Mouse (Mus musculus): Measurements from ENCODE around the gene Cd38. TPM values are rescaled to one million over a fixed set of nuclear protein-coding genes. Genes with fewer than 3 reads are reported as not detected.
A peak's percentile ranks its signal among the peaks of the same experiment; 100 is the strongest.

Gene Cd38
- polyA plus RNA-seq, 1 experiment, result 6.3 TPM

- H3K27me3 ChIP-seq (ENCODE audit: control insufficient read depth, insufficient read depth, low read length, poor library complexity, severe bottlenecking), result no peaks in the 10 kb centered on the region
- TF ChIP-seq EP300 (IDR thresholded peaks at IDR 0.05; ENCODE audit: insufficient read depth, low read depth, low read length), result peak; percentile 94
- TF ChIP-seq CTCF (IDR thresholded peaks at IDR 0.05; ENCODE audit: low read depth, low read length), result no peak
- H3K36me3 ChIP-seq (ENCODE audit: control insufficient read depth, insufficient read depth, low read length, poor library complexity, severe bottlenecking), result no peaks in the 10 kb centered on the region
- peak overlapping the region; percentile 52 for H3K27ac ChIP-seq (ENCODE audit: insufficient read depth, low read length)
- H3K4me3 ChIP-seq (ENCODE audit: low read depth, low read length), result no peak overlapping the region
- H3K9me3 ChIP-seq (replicated peaks; ENCODE audit: control insufficient read depth, insufficient read depth, low read length, poor library complexity, severe bottlenecking), result peaks cover 33% of the 10 kb centered on the region
- no peak overlapping the region for H3K9ac ChIP-seq (ENCODE audit: low read depth, poor library complexity, severe bottlenecking)
- H3K4me1 ChIP-seq (ENCODE audit: control insufficient read depth, insufficient read depth, low read length), result peaks cover 4% of the 10 kb centered on the region
Observed at GRCm38 (mm10) chr5:43860670-43861431, 7.5 kb upstream of the Cd38 start.

- Histone ChIP-seq H3K4me1 (ENCODE audit: control insufficient read depth, insufficient read depth, low read length) (peaks cover 4% of the 10 kb centered on the region), H3K27ac (ENCODE audit: insufficient read depth, low read length) (no peak overlapping the region), H3K9me3 (replicated peaks; ENCODE audit: control insufficient read depth, insufficient read depth, low read length, poor library complexity, severe bottlenecking) (peaks cover 8% of the 10 kb centered on the region; the same call in 1 of the 2 replicates), H3K4me3 (ENCODE audit: low read depth, low read length) (no peak overlapping the region), H3K9ac (ENCODE audit: low read depth, poor library complexity, severe bottlenecking) (no peak overlapping the region), H3K36me3 (ENCODE audit: control insufficient read depth, insufficient read depth, low read length, poor library complexity, severe bottlenecking) (no peaks in the 10 kb centered on the region), H3K27me3 (ENCODE audit: control insufficient read depth, insufficient read depth, low read length, poor library complexity, severe bottlenecking) (no peaks in the 10 kb centered on the region)
- TF ChIP-seq POLR2A (IDR thresholded peaks at IDR 0.05; ENCODE audit: insufficient read depth, low read length), result no peak
- TF ChIP-seq CTCF (IDR thresholded peaks at IDR 0.05; ENCODE audit: low read depth, low read length), result no peak
- TF ChIP-seq EP300 (IDR thresholded peaks at IDR 0.05; ENCODE audit: insufficient read depth, low read depth, low read length), result no peak
Observed at GRCm38 (mm10) chr5:43863642-43864041, 4.7 kb upstream of the Cd38 start.

GRCm38 (mm10) chr5:43865316-43865715 is 3.0 kb upstream of the Cd38 start:
- Histone ChIP-seq H3K27ac (ENCODE audit: insufficient read depth, low read length) (peak overlapping the region; percentile 59), H3K4me3 (ENCODE audit: low read depth, low read length) (no peak overlapping the region), H3K27me3 (ENCODE audit: control insufficient read depth, insufficient read depth, low read length, poor library complexity, severe bottlenecking) (no peaks in the 10 kb centered on the region), H3K9ac (ENCODE audit: low read depth, poor library complexity, severe bottlenecking) (no peak overlapping the region), H3K9me3 (replicated peaks; ENCODE audit: control insufficient read depth, insufficient read depth, low read length, poor library complexity, severe bottlenecking) (no peaks in the 10 kb centered on the region; the same call in 1 of the 2 replicates), H3K4me1 (ENCODE audit: control insufficient read depth, insufficient read depth, low read length) (peaks cover 6% of the 10 kb centered on the region), H3K36me3 (ENCODE audit: control insufficient read depth, insufficient read depth, low read length, poor library complexity, severe bottlenecking) (no peaks in the 10 kb centered on the region)
- TF ChIP-seq CTCF (IDR thresholded peaks at IDR 0.05; ENCODE audit: low read depth, low read length) (no peak), EP300 (IDR thresholded peaks at IDR 0.05; ENCODE audit: insufficient read depth, low read depth, low read length) (0 out of 2 replicates have a peak, but pooled peaks have one; percentile 14)

GRCm38 (mm10) chr5:43868711-43869600 is 603 bp downstream of the Cd38 start:
- peak; percentile 96 for TF ChIP-seq EP300 (IDR thresholded peaks at IDR 0.05; ENCODE audit: insufficient read depth, low read depth, low read length)
- no peak for TF ChIP-seq CTCF (IDR thresholded peaks at IDR 0.05; ENCODE audit: low read depth, low read length)
- TF ChIP-seq POLR2A (IDR thresholded peaks at IDR 0.05; ENCODE audit: insufficient read depth, low read length), result no peak
- H3K9ac ChIP-seq (ENCODE audit: low read depth, poor library complexity, severe bottlenecking), result peak overlapping the region; percentile 16

GRCm38 (mm10) chr5:43871845-43872244 is 3.5 kb downstream of the Cd38 start:
- peaks cover 2% of the 10 kb centered on the region for H3K4me1 ChIP-seq (ENCODE audit: control insufficient read depth, insufficient read depth, low read length)
- TF ChIP-seq CTCF (IDR thresholded peaks at IDR 0.05; ENCODE audit: low read depth, low read length) (no peak), POLR2A (IDR thresholded peaks at IDR 0.05; ENCODE audit: insufficient read depth, low read length) (no peak), EP300 (IDR thresholded peaks at IDR 0.05; ENCODE audit: insufficient read depth, low read depth, low read length) (no peak)

More at GRCm38 (mm10) chr5:43868711-43869600, 603 bp downstream of the Cd38 start:
- Histone ChIP-seq H3K4me1 (ENCODE audit: control insufficient read depth, insufficient read depth, low read length) (peaks cover 2% of the 10 kb centered on the region), H3K9me3 (replicated peaks; ENCODE audit: control insufficient read depth, insufficient read depth, low read length, poor library complexity, severe bottlenecking) (no peaks in the 10 kb centered on the region), H3K36me3 (ENCODE audit: control insufficient read depth, insufficient read depth, low read length, poor library complexity, severe bottlenecking) (no peaks in the 10 kb centered on the region), H3K27ac (ENCODE audit: insufficient read depth, low read length) (peak overlapping the region; percentile 72), H3K27me3 (ENCODE audit: control insufficient read depth, insufficient read depth, low read length, poor library complexity, severe bottlenecking) (no peaks in the 10 kb centered on the region), H3K4me3 (ENCODE audit: low read depth, low read length) (peak overlapping the region; percentile 58)

More at GRCm38 (mm10) chr5:43871845-43872244, 3.5 kb downstream of the Cd38 start:
- Histone ChIP-seq H3K27me3 (ENCODE audit: control insufficient read depth, insufficient read depth, low read length, poor library complexity, severe bottlenecking) (no peaks in the 10 kb centered on the region), H3K9ac (ENCODE audit: low read depth, poor library complexity, severe bottlenecking) (no peak overlapping the region), H3K4me3 (ENCODE audit: low read depth, low read length) (no peak overlapping the region), H3K36me3 (ENCODE audit: control insufficient read depth, insufficient read depth, low read length, poor library complexity, severe bottlenecking) (no peaks in the 10 kb centered on the region), H3K9me3 (replicated peaks; ENCODE audit: control insufficient read depth, insufficient read depth, low read length, poor library complexity, severe bottlenecking) (no peaks in the 10 kb centered on the region), H3K27ac (ENCODE audit: insufficient read depth, low read length) (no peak overlapping the region)
